Mouse (Mus musculus): Measurements from ENCODE around the gene Rita1. TPM values are rescaled to one million over a fixed set of nuclear protein-coding genes. Genes with fewer than 3 reads are reported as not detected.
A peak's percentile ranks its signal among the peaks of the same experiment; 100 is the strongest.

Rita1 gene
- polyA plus RNA-seq, 1 experiment from 2014 or later, result 4.0 TPM

- no peak overlapping the region for H3K4me3 ChIP-seq (replicated peaks)
- no peaks in the 10 kb centered on the region for H3K9me3 ChIP-seq (replicated peaks)
- no peaks in the 10 kb centered on the region for H3K36me3 ChIP-seq (replicated peaks)
- H3K27ac ChIP-seq (replicated peaks), result peak overlapping the region; percentile 87
- H3K4me2 ChIP-seq, result no peak overlapping the region
- H3K9ac ChIP-seq, result no peak overlapping the region
- ATAC-seq (ENCODE audit: insufficient read depth), result no peak
- 54% methylated on average over 11 of the region's 11 CpGs for WGBS (ENCODE audit: insufficient replicate concordance)
- H3K4me1 ChIP-seq (replicated peaks), result peaks cover 51% of the 10 kb centered on the region
- H3K27me3 ChIP-seq, result no peaks in the 10 kb centered on the region
Measured at GRCm38 (mm10) chr5:120600946-120601668, 11.3 kb downstream of the Rita1 start.

DNA sequence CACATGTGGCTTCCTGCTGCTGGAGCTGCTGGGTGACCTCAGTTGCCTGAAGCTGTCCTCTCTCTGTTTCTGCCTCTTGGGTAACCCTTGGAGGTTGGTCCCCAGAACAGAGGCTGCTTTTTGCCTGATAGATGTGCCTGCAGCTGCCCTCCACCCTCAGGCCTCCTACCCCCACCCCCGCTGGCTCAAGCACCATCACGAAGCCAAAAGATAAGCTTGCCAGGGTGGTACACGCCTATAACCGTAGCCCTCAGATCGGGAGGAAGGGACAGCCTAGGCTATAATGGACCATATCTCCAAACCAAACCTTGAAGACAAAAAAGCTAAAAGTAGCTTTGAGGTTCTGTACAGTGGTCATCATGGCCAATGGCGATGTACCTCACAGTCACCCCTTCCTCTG lies 12.8 kb downstream of the Rita1 start:
- no peaks in the 10 kb centered on the region for H3K36me3 ChIP-seq (replicated peaks)
- H3K27me3 ChIP-seq, result no peaks in the 10 kb centered on the region
- WGBS (ENCODE audit: insufficient replicate concordance), result 23% methylated on average over 6 of the region's 6 CpGs
- peak overlapping the region; percentile 87 for H3K27ac ChIP-seq (replicated peaks)
- peak; percentile 95 for ATAC-seq (ENCODE audit: insufficient read depth)
- H3K9me3 ChIP-seq (replicated peaks), result no peaks in the 10 kb centered on the region
- H3K4me2 ChIP-seq, result peak overlapping the region; percentile 60
- H3K9ac ChIP-seq, result no peak overlapping the region
- peak overlapping the region; percentile 17; the same call in 1 of the 2 replicates for H3K4me3 ChIP-seq (replicated peaks)
- peaks cover 41% of the 10 kb centered on the region for H3K4me1 ChIP-seq (replicated peaks)

- H3K4me2 ChIP-seq, result no peak overlapping the region
- no peak overlapping the region for H3K27ac ChIP-seq (replicated peaks)
- ATAC-seq (ENCODE audit: insufficient read depth), result no peak
- no peaks in the 10 kb centered on the region for H3K27me3 ChIP-seq
- H3K4me3 ChIP-seq (replicated peaks), result no peak overlapping the region
- H3K4me1 ChIP-seq (replicated peaks), result peaks cover 30% of the 10 kb centered on the region
- no peaks in the 10 kb centered on the region for H3K36me3 ChIP-seq (replicated peaks)
- 73% methylated on average over 6 of the region's 6 CpGs for WGBS (ENCODE audit: insufficient replicate concordance)
- H3K9me3 ChIP-seq (replicated peaks), result no peaks in the 10 kb centered on the region
- no peak overlapping the region for H3K9ac ChIP-seq
Measured at GRCm38 (mm10) chr5:120594485-120594884, 17.9 kb downstream of the Rita1 start.

- ATAC-seq (ENCODE audit: insufficient read depth), result no peak
- no peak overlapping the region for H3K4me2 ChIP-seq
- H3K4me3 ChIP-seq (replicated peaks), result no peak overlapping the region
- peaks cover 27% of the 10 kb centered on the region for H3K4me1 ChIP-seq (replicated peaks)
- WGBS (ENCODE audit: insufficient replicate concordance), result 64% methylated on average over 7 of the region's 7 CpGs
- no peaks in the 10 kb centered on the region for H3K27me3 ChIP-seq
- no peaks in the 10 kb centered on the region for H3K36me3 ChIP-seq (replicated peaks)
- H3K27ac ChIP-seq (replicated peaks), result no peak overlapping the region
- no peaks in the 10 kb centered on the region for H3K9me3 ChIP-seq (replicated peaks)
- no peak overlapping the region for H3K9ac ChIP-seq
Measured at GRCm38 (mm10) chr5:120592141-120592540, 20.2 kb downstream of the Rita1 start.

GRCm38 (mm10) chr5:120590356-120591010 lies 21.9 kb downstream of the Rita1 start:
- no peaks in the 10 kb centered on the region for H3K27me3 ChIP-seq
- no peaks in the 10 kb centered on the region for H3K9me3 ChIP-seq (replicated peaks)
- no peak overlapping the region for H3K4me2 ChIP-seq
- no peak overlapping the region for H3K9ac ChIP-seq
- 67% methylated on average over 16 of the region's 16 CpGs for WGBS (ENCODE audit: insufficient replicate concordance)
- H3K36me3 ChIP-seq (replicated peaks), result peaks cover 1% of the 10 kb centered on the region; the same call in 1 of the 2 replicates
- ATAC-seq (ENCODE audit: insufficient read depth), result no peak
- H3K27ac ChIP-seq (replicated peaks), result peak overlapping the region; percentile 38; the same call in 1 of the 2 replicates
- no peak overlapping the region for H3K4me3 ChIP-seq (replicated peaks)
- H3K4me1 ChIP-seq (replicated peaks), result peaks cover 41% of the 10 kb centered on the region

GRCm38 (mm10) chr5:120588569-120589094 lies 23.8 kb downstream of the Rita1 start, which contains the start of the genes Tpcn1 and Iqcd:
TSS of gene Tpcn1 (minus strand) at chr5:120588673.
TSS of gene Iqcd (plus strand) at chr5:120589016.
- Histone ChIP-seq H3K9me3 (replicated peaks) (no peaks in the 10 kb centered on the region), H3K9ac (peak within 1 kb of the TSS; percentile 93), H3K4me2 (peak within 1 kb of the TSS; percentile 83), H3K27ac (replicated peaks) (peak within 1 kb of the TSS; percentile 95), H3K4me3 (replicated peaks) (peak within 1 kb of the TSS; percentile 89), H3K4me1 (replicated peaks) (peaks cover 58% of the 10 kb centered on the region), H3K36me3 (replicated peaks) (peaks cover 20% of the 10 kb centered on the region), H3K27me3 (no peaks in the 10 kb centered on the region)
- ATAC-seq (ENCODE audit: insufficient read depth), result peak; percentile 91
- under 1% methylated on average over 35 of the region's 35 CpGs for WGBS (ENCODE audit: insufficient replicate concordance)

DNA sequence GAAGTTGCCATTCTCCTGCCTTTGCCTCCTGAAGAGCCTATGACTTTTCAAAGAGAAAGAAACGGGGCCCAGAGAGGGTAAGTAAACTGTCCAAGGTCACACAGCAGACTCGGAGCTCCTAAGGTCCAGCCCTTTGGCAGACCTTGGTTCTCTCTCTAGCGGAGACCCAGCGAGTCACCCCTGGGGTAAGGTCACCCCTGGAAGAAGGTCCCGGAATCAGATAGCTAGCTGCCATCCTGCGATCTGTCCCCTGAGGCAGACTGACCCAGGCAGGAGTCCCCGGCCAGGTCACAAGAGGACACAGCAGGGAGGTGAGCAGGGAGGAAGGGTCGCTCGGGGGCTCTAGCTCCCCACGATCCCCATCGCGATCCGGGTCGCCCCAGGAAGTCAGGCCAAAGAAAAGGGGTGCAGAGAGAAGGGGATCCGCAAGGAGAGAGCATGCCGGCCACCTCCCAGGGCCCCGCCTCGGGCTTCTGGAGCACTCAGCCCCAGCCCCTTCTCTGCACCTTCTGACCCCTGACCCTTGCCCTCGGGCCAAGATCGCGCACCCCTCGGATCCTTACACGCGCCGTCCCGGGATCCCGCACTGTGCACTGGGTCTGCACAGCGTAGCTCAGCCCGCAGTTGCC lies 24.3 kb downstream of the Rita1 start:
- Histone ChIP-seq H3K9ac (peak overlapping the region; percentile 93), H3K36me3 (replicated peaks) (peaks cover 26% of the 10 kb centered on the region), H3K4me1 (replicated peaks) (peaks cover 63% of the 10 kb centered on the region), H3K4me3 (replicated peaks) (peak overlapping the region; percentile 89), H3K9me3 (replicated peaks) (no peaks in the 10 kb centered on the region), H3K27ac (replicated peaks) (peak overlapping the region; percentile 95), H3K4me2 (peak overlapping the region; percentile 80), H3K27me3 (no peaks in the 10 kb centered on the region)
- under 1% methylated on average over 29 of the region's 29 CpGs for WGBS (ENCODE audit: insufficient replicate concordance)
- peak; percentile 45 for ATAC-seq (ENCODE audit: insufficient read depth)

DNA sequence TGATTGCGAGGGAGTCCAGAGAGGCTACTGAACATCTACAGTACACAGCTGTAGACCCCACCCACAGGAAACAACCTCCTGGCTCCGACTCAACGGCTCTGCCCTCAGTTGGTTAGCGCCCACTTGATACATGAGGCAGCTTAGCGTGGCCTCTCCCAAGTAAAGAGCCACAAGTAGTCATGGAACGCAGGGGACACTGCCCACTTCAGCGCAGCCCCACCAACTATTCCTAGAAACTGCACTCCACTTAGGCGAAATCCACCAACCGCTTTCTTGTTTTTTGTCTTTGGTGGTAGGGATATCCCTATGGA lies 24.8 kb downstream of the Rita1 start:
- 6% methylated on average over 9 of the region's 9 CpGs for WGBS (ENCODE audit: insufficient replicate concordance)

GRCm38 (mm10) chr5:120586741-120587615 lies 25.4 kb downstream of the Rita1 start:
- Histone ChIP-seq H3K9ac (peak overlapping the region; percentile 93), H3K36me3 (replicated peaks) (peaks cover 36% of the 10 kb centered on the region), H3K4me1 (replicated peaks) (peaks cover 73% of the 10 kb centered on the region), H3K4me2 (peak overlapping the region; percentile 80), H3K4me3 (replicated peaks) (peak overlapping the region; percentile 89), H3K9me3 (replicated peaks) (no peaks in the 10 kb centered on the region), H3K27me3 (no peaks in the 10 kb centered on the region), H3K27ac (replicated peaks) (peak overlapping the region; percentile 95)
- 6% methylated on average over 17 of the region's 17 CpGs for WGBS (ENCODE audit: insufficient replicate concordance)
- peak; percentile 43 for ATAC-seq (ENCODE audit: insufficient read depth)

More for the DNA sequence above, 24.8 kb downstream of the Rita1 start:
- no peaks in the 10 kb centered on the region for H3K27me3 ChIP-seq
- peaks cover 31% of the 10 kb centered on the region for H3K36me3 ChIP-seq (replicated peaks)
- ATAC-seq (ENCODE audit: insufficient read depth), result peak; percentile 54
- H3K4me1 ChIP-seq (replicated peaks), result peaks cover 67% of the 10 kb centered on the region
- H3K9ac ChIP-seq, result peak overlapping the region; percentile 93
- H3K4me3 ChIP-seq (replicated peaks), result peak overlapping the region; percentile 89
- no peaks in the 10 kb centered on the region for H3K9me3 ChIP-seq (replicated peaks)
- peak overlapping the region; percentile 80 for H3K4me2 ChIP-seq
- H3K27ac ChIP-seq (replicated peaks), result peak overlapping the region; percentile 95

DNA sequence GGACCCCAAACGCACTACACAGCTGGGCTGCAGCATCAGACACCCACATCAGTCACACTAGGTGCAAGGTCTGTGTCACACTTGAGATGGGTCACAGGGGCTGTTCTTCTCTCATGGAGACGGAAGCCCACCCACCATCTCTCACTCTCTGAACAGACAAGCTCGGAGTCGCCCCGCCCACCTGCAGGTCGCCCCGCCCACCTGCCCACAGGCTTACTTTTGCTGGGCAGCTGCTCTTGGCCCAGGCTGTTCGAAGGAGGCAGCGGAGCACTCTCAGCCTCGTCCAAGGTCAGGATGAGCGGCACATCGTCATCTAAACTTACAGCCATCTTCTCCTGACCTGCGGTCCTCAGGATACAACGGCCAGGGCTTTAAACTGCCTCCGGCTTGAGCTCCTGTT lies 27.4 kb downstream of the Rita1 start:
- ATAC-seq (ENCODE audit: insufficient read depth), result no peak
- no peaks in the 10 kb centered on the region for H3K27me3 ChIP-seq
- peaks cover 57% of the 10 kb centered on the region for H3K36me3 ChIP-seq (replicated peaks)
- no peak overlapping the region for H3K9ac ChIP-seq
- 0 out of 2 replicates have a peak overlapping the region, but pooled peaks have one; percentile 61 for H3K27ac ChIP-seq (replicated peaks)
- H3K4me1 ChIP-seq (replicated peaks), result peaks cover 76% of the 10 kb centered on the region
- 64% methylated on average over 15 of the region's 15 CpGs for WGBS (ENCODE audit: insufficient replicate concordance)
- H3K4me2 ChIP-seq, result peak overlapping the region; percentile 28; the same call in 1 of the 2 replicates
- H3K4me3 ChIP-seq (replicated peaks), result no peak overlapping the region
- H3K9me3 ChIP-seq (replicated peaks), result no peaks in the 10 kb centered on the region
